Mouse (Mus musculus): Measurements from ENCODE around the gene Actr6.
"Not testable (repeated sequence)": the region's sequence is repeated elsewhere in the genome, so short reads cannot be mapped to it uniquely, and the experiment has no call there.

Actr6 gene

DNA sequence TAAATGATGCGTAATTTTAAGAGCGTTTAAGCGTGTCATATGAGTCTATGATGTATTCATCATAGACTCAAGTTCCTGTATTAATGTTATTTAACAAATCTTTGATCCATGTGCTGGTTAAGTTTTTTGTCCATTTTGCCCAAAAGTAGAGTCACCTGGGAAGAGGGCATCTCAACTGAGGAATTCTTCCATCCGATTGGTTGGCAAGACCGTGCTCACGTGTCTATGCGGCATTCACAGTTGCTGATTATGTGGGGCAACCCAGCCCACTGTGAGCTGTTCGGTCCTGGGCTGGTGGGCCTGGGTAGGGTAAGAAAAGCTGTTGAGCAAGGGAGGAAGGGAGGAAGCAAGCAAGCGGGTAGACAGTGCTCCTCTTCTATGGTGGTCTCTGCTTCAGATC, 6.3 kb upstream of the Actr6 start:
- in situ Hi-C loops (cut with MboI; ENCODE audit: low sequenced_read_pairs): no loop called here

GRCm38 (mm10) chr10:89737887-89738286, 5.8 kb upstream of the Actr6 start:
- in situ Hi-C loops (cut with MboI; ENCODE audit: low sequenced_read_pairs): no loop called here

DNA sequence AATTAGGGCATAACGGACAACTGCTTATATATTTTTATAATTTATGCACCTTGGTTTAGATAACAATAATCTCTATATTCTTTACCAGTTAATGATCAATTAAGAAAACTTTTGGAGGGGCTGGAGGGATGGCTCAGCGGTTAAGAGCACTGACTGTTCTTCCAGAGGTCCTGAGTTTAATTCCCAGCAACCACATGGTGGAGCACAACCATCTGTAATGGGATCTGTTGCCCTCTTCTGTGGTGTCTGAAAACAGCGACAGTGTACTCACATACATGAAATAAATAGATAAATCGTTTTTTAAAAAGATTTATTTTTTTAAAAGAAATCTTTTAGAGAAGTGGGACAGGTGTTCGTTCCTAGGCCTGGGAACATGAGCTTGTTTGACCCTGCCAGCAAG, 5.0 kb upstream of the Actr6 start:
- in situ Hi-C loops (cut with MboI; ENCODE audit: low sequenced_read_pairs): no loop called here

- in situ Hi-C loops (cut with MboI; ENCODE audit: low sequenced_read_pairs): no loop called here
Observed at GRCm38 (mm10) chr10:89731341-89731740, 754 bp downstream of the Actr6 start.

GRCm38 (mm10) chr10:89730386-89730785, 1.7 kb downstream of the Actr6 start:
- in situ Hi-C loops (cut with MboI; ENCODE audit: low sequenced_read_pairs): no loop called here

GRCm38 (mm10) chr10:89722247-89723195, 9.6 kb downstream of the Actr6 start:
- in situ Hi-C loops (cut with MboI; ENCODE audit: low sequenced_read_pairs): no loop called here

DNA sequence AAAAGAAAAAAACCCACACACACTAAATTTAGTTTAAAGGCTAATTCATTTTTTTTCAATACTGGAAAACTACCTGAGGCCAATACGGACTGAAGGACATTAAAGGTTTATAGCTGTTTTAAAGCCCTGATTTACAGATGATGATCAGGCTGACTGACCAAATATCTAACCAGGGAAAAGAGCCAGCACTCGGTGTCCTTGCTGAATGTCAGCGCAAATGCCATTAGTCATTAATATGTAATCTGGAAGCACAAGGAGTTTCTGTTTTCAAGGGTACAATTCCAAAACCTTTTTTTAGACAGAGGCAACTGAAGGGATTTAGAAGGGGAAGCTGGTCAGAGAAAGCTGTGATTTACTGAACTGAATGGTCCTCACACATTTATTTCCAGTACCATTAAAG, 11.3 kb downstream of the Actr6 start:
- in situ Hi-C loops (cut with MboI; ENCODE audit: low sequenced_read_pairs): no loop called here

- in situ Hi-C loops (cut with MboI; ENCODE audit: low sequenced_read_pairs): no loop called here
Observed at GRCm38 (mm10) chr10:89720252-89720651, 11.8 kb downstream of the Actr6 start.

DNA sequence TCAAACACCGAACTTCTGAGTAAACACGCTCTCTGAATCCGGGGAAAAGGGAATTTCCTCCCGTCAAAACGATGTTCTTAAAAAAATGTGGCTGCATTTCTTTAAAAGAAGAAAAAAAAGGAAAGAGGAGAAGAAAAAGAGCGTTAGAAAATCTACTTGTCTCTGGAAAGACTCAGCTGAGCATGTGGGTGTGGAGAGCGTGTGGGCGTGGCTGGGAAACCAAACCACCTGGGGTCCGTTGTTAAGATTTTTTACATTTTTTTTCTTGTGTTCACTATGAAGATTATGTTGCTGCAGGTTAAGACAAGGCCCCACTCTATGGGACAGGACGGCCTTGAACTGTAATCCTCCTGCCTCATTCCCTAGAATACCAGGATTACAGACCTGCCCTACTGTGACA, 17.2 kb downstream of the Actr6 start:
- in situ Hi-C loops (cut with MboI; ENCODE audit: low sequenced_read_pairs): no loop called here

- in situ Hi-C loops (cut with MboI; ENCODE audit: low sequenced_read_pairs): no loop called here
Observed at GRCm38 (mm10) chr10:89708720-89709119, 23.4 kb downstream of the Actr6 start.

DNA sequence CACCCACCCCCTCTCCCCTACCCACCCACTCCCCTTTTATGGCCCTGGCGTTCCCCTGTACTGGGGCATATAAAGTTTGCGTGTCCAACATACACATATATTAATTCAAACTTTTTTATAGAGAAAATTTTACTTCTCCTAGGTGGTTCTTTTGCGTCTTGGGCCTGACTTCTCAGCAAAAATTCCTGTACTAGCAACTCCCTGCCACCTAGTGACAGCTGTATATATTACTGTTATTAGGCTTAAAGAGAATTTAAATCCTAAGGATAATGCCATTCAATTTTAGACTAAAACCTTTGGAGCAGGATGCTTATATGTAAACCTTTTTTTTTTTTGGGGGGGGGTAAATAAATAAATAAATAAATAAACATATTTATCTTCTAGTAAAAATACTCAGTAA, 24.7 kb downstream of the Actr6 start:
- in situ Hi-C loops (cut with MboI; ENCODE audit: low sequenced_read_pairs): no loop called here

DNA sequence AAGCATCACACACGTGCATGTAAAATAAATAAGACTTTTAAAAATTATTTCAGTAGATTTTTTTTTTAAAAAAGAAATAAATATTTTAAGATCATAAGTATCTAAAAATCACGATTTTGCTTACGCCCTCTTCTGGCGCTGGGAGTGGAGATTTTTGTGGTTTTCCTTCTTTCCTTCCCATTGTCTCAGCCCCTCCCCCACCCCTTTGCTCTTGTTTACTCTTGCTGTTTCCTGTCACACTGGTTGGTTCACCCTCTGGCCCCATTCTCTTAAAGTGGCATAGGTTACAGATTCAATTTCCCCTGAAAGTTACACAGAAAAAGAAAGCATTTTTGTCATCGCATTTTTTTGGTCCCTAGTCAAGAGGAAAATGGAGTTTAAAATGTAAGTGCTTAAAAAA, 29.1 kb downstream of the Actr6 start:
- in situ Hi-C loops (cut with MboI; ENCODE audit: low sequenced_read_pairs): no loop called here

DNA sequence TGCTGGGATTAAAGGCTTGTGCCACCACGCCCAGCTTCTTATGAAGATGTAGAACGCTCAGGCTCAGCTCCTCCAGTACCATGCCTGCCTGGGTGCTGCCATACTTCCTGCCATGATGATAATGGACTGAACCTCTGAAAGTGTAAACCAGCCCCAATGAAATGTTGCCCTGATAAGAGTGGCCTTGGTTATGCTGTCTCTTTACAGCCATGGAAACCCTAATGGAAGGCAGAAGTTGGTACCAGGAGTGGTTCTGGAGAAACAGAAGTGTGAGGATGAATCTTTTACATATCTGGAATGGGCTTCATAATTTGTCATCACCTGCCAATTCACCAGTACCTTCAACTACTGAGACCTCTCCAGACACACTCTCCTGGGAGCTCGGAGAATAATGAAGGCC, 34.1 kb downstream of the Actr6 start:
- in situ Hi-C loops (cut with MboI; ENCODE audit: low sequenced_read_pairs): no loop called here

DNA sequence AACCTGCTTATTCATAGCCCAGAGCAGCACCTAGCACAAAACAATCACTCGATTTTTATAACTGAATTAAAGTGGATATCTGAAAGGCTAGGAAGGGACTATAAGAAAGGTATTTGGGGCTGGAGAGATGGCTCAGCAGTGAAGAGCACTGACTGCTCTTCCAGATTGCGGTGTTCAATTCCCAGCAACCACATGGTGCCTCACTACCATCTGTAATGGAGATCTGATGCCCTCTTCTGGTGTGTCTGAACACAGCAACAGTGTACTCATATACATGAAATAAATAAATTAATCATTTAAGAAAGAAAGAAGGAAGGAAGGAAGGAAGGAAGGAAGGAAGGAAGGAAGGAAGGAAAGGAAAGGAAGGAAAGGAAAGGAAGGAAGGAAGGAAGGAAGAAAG, 35.8 kb downstream of the Actr6 start:
- in situ Hi-C loops (cut with MboI; ENCODE audit: low sequenced_read_pairs): not testable (repeated sequence)

GRCm38 (mm10) chr10:89695194-89695911, 36.7 kb downstream of the Actr6 start:
- in situ Hi-C loops (cut with MboI; ENCODE audit: low sequenced_read_pairs): no loop called here

DNA sequence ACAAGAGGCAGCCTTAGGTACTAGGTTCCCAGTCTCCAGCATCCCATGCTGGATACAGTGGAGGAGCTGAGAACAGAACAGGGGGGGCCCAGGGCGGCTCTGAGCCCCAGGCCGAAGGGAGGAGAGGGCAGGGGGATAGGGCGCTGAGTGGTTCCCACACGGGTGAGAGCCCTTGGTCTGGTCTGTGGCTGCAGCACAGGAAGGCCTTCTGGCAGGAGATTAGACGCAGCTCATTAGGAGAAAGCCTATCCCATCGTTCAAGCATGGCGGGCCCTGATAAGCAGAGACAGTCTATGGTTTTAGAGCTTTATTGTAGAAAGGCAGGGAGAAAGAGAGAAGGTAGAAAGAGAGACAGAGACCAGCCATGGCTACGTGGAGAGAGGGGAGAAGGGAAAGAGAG, 42.1 kb downstream of the Actr6 start:
- in situ Hi-C loops (cut with MboI; ENCODE audit: low sequenced_read_pairs): no loop called here

- in situ Hi-C loops (cut with MboI; ENCODE audit: low sequenced_read_pairs): no loop called here
Observed at GRCm38 (mm10) chr10:89687455-89687854, 44.6 kb downstream of the Actr6 start.

DNA sequence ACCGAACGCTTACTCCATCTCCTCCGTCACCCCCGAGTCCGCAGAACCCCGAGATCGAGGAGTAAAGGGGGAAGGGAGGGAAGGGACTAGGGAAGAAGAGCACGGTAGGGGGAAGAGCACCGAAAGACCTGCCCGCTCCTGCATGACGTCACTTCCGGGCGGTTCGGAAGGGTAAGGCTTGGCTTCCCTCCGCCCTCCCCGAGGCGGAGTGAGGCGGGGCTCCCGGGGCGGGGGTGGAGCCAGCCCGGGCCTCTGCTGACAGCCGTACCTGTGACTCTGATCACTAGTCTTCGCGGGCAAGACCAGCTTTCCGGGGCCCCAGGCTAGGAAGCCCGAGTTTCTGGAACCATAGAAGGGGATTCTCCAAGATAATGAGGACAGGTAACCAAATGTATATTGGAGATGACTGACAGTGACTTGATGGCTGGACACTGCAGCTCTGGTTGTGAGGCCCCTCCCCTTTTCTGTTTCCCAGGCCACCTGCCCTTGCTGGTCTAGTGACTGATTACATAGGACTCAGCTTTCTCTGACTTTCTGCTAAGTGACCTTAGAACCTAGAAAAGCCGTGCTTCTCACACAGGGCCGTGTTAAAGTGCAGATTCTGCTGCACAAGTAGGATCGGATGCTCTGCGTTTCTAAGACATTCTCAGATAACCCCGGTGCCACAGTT, 45.8 kb downstream of the Actr6 start, which contains the start of gene Scyl2:
Gene Scyl2, minus strand, starts transcription at position 147 of the 670 bp plus-strand sequence.
- in situ Hi-C loops (cut with MboI; ENCODE audit: low sequenced_read_pairs): no loop called here

DNA sequence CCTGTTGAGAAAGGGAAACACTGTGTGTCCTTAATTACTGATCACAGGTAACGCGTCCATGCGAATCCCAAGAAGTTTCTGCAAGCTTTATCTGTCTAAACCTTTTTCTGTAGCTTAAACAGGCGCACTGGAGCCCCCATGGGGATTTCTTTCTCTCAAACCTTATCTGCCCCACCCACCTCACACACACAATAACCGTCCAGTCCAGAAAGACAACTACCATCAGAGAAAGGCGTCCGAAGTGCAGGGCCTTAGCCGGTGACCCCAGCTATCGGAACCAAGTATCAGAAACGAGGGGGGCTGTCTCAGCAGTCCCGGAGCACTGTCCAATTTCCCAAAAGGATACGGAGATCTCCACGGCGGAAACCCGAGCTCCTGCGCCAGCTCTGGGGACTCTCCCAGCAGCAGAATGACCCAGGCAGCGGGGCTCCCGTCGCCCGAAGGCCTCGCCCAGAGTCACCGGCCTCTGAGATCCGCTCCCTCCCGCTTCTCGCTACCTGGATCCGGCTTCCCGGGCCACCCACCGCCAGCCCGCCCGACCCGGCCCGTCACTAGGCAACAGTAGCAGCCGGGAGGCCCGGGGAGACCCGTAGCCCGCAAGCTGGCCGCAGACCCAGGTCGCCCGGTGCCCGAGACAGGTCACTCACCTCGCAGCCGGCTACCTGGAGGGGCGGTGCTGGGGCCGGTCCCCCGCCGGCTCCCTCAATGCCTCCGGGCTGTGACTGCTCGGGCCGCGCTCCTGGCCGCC, 46.5 kb downstream of the Actr6 start:
- in situ Hi-C loops (cut with MboI; ENCODE audit: low sequenced_read_pairs): no loop called here

GRCm38 (mm10) chr10:89682961-89683360, 49.1 kb downstream of the Actr6 start:
- in situ Hi-C loops (cut with MboI; ENCODE audit: low sequenced_read_pairs): no loop called here

DNA sequence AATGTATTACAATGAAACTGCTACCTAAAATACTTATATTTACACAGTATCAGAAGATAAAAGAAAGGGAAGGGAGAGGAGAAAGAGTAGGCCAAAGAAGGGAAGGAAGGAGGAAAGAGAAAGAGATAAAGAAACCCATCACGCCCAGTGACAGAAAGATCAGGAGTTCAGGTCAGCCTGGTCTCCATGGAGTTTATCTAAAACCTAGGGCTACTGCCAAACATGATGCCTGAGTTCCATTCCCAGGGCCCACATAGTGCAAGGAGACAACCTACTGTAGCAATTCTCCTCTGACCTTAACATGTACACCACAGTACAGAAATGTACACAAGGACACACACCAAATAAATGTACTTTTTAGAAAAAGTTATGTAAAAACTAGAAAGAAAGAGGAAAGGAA, 49.9 kb downstream of the Actr6 start:
- in situ Hi-C loops (cut with MboI; ENCODE audit: low sequenced_read_pairs): no loop called here
